Mouse (Mus musculus) gastrocnemius, postnatal 36 days (tissue): Measurements from ENCODE around the gene Vps26b. TPM values are rescaled to one million over a fixed set of nuclear protein-coding genes. Genes with fewer than 3 reads are reported as not detected.

Source experiments
- DNase-seq, 2 experiments: peaks; one replicate each; pipeline ENCODE4 v3.0.0; 2022
- intact Hi-C: fragments of 180-260 bp; cut with DNase I; formaldehyde crosslinking; loops from one replicate; pipeline ENCODE4 v1.15.1; 2025
- long read RNA-seq, 2 experiments: library from polyadenylated mRNA; stranded (forward); transcript quantifications; one replicate each; pipeline ENCODE4 v2.0.0; 2021
- total RNA-seq, 2 experiments: library from RNA; stranded (reverse); gene quantifications; 2 replicates each; pipeline ENCODE4 v1.2.3; 2021

Vps26b gene
- 10 to 100 TPM; 24.7 to 24.8 TPM for total RNA-seq
- long read RNA-seq, experiment 1, partial matches to known transcripts, result 0 of 6 reads
- long read RNA-seq, experiment 1, other reads (novel, unspliced or antisense), result 2 of 6 reads
- long read RNA-seq, experiment 2, transcript Vps26b-201 (6 exons, 3,575 nt), result major isoform, 14 of 18 reads
- long read RNA-seq, experiment 2, partial matches to known transcripts, result 1 of 18 reads
- long read RNA-seq, experiment 2, other reads (novel, unspliced or antisense), result 3 of 18 reads

DNA sequence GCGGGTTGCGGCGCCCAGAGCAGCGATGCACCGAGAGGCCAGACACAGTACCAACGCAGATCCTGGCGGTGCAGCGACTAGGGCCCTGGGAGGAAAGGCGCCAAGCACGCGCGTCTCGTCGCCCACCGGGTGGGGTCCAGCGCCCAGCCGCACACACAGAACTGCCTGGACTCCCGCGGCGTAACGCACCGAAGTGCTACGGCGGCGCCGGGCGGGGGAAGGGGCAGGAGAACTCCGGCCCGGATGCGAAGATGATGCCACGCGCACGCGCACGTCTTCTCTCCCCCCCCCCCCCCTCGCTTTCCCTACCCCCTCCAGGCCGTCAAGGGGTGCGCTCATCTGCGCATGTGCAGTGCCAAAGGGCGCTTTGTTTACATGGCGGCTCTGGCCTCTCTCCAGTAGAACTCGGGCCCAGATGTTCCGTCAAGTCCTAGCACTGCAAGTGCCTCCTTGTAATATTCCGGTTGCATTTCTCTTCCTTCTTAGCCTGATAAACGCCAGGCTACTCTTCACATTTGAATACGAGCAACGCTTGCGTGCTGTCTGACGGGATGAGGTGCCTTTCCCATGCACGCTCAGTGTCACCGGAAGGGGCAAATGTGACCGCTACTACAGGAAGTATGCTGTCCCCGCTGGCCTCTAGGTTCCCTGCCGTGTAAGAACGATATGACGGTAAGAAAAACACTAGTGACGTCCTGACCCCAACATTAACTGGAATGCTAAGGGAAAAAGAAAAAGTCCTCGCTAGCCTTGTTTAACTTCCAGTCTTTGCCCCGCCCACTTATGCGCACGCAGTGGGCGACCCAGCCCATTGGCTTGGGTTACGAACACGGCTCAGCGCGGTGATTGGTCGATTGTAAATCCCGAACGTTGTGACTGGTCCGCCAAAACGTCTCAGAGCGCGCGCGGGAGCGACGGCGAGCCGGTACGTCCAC lies at the start of gene Vps26b, which contains the start of gene Ncapd3:
TSS of gene Vps26b (minus strand) at position 238 of the 935 bp plus-strand sequence.
TSS of gene Ncapd3 (plus strand) at position 348 of the 935 bp plus-strand sequence.
- peak; percentile 93 to 94 for DNase-seq
- intact Hi-C loops, result no loop called here

DNA sequence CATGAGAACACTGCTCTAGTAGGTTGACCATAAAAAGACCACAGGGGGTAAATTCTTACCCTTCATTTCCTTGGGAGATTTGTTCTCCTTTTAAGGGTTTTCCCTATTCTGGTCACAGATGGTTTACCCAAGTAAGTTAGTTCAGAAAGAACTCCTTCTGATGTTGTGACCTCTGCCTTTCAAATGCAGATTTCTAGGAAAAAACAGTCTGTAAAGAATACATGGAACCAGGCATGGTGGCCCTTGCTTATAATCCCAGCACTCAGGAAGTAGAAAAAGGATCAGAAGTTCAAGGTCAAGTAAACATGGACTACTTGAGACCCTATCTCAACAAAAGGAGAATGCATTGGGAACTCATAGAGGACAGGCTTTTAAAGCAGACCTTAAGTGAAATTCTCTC lies 45.9 kb upstream of the Vps26b start:
- no peak for DNase-seq
- intact Hi-C loops, result no loop called here

DNA sequence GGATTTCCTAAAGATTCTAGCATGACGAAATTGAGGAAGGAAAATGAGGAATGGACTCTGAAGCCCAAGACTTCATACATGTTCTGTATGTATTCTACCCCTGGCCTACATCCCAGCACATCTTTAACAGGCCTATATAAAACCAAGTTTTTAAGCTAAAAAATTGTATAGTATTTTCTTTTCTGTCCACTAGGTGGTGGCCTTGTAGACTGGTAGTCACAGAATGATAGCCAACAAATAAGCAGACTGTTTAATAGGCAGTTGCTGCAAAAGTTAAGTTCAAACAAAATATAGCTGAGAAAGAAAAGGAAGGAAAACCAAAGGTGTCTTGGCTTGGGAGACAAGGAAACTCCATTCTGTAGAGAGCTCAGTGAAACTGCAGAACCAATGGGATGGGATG lies 44.8 kb upstream of the Vps26b start:
- DNase-seq, result no peak
- intact Hi-C loops, result no loop called here

DNA sequence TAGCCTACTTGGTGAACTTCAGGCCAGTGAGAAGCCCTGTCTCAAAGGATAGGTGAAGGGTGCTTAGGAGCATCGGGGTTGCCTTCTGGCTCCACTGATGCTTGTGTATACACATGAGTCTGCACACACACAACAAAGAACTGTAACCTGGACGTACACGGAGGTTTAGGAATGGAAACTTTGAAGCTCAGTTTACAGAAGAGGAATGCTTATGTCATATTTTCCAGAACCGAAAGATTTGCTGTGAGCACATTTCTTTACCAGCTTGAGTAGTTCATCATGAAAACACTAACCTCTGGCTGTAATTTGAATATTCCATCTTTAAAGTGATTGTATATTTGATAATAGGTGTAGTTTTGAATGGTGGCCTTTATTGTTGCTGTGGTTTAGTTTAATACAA lies 41.0 kb upstream of the Vps26b start:
- intact Hi-C loops, result no loop called here
- no peak for DNase-seq

DNA sequence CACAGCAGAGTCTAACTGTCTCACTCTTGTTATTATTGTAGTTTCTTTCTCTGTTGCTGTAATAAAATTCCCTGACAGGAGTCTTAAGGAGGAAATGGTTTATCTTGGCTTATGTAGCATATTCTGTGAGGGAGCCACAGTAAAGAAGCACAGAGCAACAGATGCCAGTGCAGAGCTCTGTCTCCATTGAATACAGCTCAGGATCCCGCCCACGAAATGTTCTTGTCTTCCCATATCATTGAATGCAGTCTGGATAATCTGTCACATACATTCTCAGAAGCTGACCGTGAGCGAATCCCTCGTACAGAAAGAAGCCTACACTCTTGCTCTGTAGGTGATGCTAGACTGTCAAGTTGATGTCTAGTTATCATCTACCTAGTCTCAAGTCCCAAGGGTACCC lies 28.5 kb upstream of the Vps26b start:
- intact Hi-C loops, result no loop called here
- no peak for DNase-seq

DNA sequence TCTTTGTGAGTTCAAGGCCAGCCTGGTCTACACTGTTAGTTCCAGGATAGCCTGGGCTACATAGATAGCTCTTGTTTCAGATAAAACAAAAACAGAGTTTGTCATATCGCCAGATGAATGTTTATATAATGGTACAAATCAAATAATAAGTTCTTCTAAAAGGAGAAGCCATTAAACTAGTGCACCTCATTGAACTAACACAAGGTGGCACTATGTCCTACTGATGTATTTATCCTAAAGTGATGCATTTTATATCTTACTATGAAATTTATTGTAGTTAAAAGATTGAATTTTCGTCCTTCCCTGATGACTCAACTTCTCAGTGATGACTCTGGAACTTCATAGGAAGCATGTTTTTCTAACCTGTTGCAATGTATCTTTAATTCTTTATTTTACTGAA lies 19.6 kb upstream of the Vps26b start:
- DNase-seq, result no peak
- intact Hi-C loops, result no loop called here

DNA sequence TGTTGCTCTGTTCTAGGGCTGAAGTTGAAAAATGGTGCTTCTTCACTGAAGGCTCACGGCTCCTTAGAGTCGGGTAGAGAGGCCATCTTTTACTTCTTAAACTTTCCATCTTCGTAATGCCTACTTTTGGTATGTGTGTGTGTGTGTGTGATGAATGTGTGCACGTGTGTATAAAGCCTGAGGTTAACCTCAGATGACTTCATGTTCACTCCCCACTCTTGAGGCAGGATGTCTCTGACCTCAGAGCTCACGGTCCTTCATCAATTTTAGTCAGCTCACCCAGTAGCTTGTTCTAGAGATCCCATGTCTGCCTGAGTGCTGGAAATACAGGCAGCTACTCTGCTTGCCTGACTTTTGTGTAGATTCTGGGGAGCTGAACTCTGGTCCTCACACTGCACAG lies 14.0 kb upstream of the Vps26b start:
- intact Hi-C loops, result no loop called here
- DNase-seq, result no peak

DNA sequence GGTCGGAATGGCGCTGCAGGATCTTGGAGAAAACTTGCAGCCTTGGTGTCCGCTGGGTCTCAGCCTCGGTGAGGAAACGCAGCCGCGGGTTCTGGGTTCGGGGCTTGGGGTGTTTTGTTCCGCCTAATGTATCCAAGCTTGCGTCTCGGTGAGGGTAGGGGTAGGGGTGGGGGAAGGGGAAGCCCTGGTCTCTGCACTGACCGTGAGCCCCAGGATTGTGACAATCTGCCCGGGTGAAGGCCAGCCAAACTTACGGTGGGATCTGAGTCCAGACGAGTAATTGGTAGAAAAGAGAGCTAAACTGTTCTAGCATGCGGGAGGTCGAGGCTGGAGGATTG lies 867 bp upstream of the Vps26b start:
- DNase-seq, result no peak
- intact Hi-C loops, result no loop called here

DNA sequence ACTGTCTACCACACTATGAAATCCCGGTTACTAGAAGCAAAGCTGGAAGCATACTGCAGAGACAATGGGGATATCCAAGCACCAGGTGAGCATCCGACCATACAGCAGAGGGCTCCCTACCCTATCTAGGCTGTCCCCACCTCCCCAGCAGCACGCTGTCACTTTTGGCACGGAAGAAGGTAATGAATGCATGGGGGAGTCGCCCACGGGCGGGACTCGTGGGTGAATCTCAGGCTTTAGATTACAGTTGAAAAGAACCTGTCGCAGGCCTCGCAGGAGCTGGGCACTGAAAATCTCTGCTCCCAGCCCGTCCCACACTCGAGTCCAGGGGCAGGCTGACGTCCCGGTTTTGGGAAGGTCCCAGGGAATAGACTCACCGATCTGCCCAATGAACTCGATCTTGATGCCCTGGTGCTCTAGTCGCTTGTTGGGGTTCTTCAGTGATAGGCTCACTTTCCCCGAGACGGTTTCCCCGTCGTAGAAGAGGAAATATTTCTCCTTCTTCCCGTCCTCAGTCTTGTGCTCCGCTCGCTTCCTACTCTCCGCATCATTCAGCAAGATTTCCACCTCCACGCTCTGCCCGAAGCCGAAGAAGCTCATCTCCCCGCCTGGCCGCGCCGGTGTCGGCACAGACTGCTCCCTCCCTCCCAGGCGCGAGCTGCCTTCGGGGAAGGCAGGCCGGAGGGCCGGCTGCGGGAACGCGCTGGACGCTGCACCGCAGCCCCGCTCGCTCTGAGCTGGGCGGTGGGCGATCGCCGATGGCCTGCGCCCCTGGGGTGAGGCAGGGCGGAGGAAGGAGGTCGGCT lies 640 bp downstream of the Vps26b start:
- intact Hi-C loops, result no loop called here
- peak; percentile 10 to 16 for DNase-seq

DNA sequence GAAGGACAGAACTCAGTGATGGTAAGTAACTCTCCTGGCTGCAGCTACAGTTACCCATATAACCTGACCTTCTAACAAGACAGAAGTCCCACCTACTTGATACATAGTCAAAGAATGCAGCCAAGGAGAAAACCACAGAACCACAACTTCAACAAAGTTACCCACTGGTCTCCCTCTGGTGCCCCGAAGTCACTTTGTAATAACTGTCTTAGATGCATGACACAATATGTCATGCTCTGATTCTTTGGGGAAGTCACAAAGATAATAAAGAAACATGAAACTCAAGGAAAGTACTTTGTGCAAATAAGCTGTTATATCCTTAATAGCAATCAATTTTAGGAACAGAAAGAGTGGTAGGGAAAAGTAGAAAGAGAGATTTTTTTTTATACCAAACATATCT lies 3.2 kb downstream of the Vps26b start:
- intact Hi-C loops, result no loop called here

DNA sequence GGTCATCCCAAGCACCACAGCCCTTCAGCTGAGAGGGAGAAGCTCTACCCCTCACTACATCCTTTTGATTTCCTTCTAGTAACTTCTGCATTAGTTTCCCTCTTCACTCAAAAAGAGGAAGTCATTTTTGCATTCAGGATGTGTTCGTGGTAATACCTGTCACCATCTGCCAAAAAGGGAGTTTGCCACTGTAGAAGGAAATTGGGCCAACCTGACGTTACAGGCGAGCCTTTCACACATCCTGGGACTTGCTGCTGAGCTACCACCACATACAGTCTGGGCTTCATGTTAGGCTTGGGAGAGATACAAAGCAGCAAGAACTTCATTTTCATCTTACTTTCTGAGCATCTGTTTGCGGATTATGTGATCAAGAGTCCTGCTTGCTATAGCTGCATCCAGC lies 6.2 kb downstream of the Vps26b start:
- intact Hi-C loops, result no loop called here

More for the DNA sequence above, 3.2 kb downstream of the Vps26b start:
- no peak for DNase-seq

DNA sequence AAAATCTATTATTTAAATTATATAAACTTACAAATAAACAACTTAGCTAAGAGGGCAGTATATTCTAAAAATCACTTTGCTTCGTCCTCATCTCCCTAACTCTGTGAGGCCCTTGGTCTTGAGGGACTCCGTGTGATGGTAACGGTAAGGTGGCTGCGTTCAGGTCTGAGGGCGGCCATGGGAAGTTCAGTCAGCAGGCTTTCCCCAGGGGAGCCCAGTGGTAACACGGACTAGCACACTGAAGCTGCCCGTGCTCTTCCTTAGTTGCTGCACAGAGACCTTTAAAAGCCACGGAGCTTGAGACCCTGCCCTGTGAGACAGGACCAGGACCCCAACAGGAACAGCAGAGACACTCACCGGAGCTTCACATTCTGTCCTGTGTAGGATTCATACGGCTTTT lies 10.9 kb downstream of the Vps26b start:
- no peak for DNase-seq
- intact Hi-C loops, result no loop called here

More for the DNA sequence above, 6.2 kb downstream of the Vps26b start:
- no peak for DNase-seq

DNA sequence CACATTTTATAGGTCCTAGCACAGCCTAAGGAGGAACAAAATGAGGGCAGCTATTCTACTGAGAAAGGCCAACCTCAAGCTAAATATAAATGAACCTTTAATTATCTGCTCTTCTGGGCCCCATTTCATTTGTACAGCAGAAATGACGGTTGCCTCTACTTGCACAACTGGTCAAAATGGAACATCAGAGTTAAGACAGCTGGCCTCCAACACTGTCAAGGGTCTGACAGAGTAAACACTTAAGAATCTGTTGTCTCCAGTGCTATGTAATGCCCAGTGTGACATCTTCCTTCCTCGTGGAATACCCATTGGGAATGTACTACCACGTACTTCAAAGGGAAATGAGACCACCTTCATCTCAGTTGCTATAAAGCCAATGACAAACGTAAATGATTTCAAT lies 18.3 kb downstream of the Vps26b start:
- DNase-seq, result no peak
- intact Hi-C loops, result no loop called here

DNA sequence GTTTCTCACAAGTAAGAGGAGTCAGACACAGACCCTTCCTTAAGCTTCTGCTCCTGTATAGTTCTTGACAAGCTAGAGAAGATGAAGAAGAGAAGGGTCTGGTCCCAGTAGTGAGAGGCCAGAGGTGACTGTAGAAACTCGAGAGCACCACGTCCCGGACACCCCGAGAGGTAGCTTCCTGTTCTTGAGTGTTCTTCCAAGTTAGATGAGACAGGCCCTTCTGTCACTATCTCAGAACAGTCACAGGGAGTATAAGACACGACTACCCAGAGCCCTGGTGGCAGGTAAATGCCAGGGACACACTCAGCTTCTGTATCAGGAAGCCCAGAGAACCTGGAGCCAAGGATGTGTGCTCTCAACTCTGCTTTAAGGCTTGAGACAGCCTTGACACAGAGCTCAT lies 20.6 kb downstream of the Vps26b start:
- intact Hi-C loops, result no loop called here

DNA sequence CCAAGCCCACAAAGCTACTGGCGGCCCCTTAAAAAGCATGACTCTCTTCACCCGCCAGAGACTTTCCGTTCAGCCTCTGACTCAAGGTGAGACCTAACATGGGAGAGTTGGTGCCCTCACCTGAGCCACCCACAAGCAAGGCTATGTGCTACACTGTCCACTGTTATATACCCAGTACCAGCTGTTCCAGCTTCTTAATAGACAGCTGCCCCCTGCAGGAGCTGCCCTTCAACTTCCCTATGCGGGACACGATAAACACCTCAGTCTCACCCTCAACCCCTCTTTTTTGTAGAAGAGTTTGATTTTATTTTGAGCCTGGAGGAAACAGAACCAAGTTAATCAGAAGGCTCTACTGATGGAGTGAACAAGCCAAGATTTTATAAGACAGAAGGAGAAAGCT lies 23.0 kb downstream of the Vps26b start:
- no peak for DNase-seq

More for the DNA sequence above, 20.6 kb downstream of the Vps26b start:
- no peak for DNase-seq

DNA sequence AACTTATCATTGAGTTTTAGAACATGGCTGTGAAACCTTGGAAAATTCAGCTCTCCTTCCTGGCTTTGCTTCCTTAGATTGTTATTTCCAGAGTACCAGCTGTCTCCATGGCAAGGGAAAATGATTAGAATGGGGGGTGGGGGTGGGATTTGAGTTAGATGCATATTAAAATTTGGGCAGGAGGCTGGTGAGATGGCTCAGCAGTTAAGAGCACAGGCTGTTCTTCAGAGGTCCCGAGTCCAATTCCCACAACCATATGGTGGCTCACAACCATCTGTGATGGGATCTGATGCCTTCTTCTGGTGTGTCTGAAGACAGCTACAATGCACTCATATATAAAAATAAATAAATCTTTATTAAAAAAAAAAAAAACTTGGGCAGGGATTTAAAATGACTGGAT lies 23.9 kb downstream of the Vps26b start:
- intact Hi-C loops, result no loop called here
- no peak for DNase-seq

More for the DNA sequence above, 23.0 kb downstream of the Vps26b start:
- intact Hi-C loops, result no loop called here

DNA sequence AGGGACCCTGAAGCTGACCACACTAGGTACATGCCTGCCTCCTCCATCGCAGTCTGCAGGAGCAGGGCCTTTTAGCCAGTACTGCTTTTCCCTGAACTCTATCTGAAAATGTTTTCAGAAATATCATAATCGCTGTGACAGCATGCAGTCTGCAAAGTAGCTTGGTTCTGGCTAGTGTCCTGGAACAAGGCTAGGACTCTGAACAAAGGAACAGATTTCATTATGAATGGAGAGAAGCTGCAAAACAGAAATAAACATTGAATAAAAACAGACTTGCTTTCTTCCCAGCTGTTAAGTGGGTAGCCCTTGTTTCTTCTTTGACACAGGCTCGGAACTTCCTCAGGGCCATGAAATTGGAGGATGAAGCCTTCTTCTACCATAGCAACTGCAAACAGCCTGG lies 24.6 kb downstream of the Vps26b start:
- intact Hi-C loops, result no loop called here

DNA sequence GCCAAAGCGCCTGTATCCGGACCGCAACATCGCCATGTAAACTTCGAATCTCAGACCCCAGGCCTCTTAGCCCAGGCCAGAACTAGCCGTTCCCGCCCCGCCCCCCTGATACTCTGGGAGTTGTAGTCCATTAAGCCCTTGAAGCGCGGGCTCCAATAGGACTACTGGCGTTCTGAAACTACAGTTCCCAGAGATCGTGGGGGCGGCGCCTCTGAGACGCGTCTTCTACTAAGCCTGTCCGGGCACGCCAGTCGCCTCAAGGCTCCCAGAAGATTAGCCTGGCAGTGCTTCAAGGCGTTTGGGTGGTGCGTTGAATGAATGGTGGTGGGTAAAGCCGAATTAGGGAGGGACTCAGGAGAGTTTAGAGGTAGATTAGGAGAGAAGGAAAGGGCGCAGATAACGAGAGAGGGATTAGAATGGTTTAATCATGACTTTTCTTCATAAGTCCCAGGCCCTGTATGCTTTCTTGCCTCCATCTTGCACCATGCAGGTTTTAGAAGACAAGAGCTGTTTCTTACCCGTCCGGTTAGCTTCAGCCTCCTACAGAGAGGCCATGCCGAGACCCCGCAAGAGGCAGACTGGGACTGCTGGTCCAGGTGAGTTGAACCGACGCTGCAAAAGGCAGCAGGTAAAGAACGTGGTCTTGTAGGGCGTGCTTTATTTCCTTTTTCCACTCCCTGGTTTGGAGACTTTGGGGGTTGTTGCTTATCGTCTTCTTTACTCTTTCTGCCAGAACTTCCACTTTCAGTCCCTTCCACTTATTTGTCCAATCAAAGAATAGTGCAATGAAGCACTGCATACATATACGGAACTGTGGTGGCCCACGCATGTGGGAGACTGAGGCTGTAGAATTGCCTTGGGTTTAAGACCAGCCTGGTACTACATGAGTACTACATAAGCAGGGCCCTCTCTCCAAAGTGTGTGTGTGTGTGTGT lies 30.1 kb downstream of the Vps26b start, which contains the start of the genes Acad8 and Thyn1:
TSS of gene Acad8 (minus strand) at position 106 of the 935 bp plus-strand sequence.
TSS of gene Thyn1 (plus strand) at position 250 of the 935 bp plus-strand sequence.
- peak; percentile 87 to 93 for DNase-seq
- intact Hi-C loops, result no loop called here

More for the DNA sequence above, 24.6 kb downstream of the Vps26b start:
- no peak for DNase-seq

DNA sequence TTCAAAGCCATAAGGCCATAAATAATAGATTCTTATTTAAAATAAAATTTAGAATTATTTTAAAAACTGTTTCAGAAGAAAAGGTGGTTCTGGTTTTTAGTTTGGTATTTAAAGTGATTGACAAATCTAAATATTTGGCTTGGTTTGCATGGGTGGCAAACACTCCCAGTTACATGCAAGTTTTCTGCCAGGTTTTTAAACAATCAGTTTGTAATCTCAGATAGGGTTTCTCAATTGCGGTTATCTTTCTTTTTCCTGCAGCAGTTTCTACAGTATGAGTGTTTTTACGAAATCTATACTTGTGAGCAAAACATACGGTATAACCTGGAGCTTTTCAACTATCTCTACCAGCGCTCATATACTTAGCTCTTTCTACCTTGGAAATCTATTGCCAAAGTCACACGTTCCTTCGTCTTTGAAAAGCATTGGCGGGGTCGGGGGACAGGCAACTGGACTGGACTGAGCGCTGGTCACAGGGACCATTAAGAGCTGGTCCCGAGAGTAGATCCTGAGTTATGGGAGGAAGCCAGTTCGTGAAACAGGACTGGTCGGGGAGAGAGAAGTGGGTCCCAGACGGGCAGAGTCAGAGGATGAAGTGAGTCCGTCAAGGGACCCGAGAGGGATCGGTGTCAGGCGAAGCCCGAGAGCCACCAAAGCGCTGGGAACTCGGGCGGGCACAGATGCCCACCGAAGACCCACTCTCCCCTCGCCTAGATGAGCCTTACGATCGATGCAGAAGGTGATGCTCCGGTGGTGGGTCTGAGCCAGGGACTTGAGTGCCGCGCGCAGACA lies 31.0 kb downstream of the Vps26b start:
- intact Hi-C loops, result no loop called here
- peak in 1 of 2 experiments; percentile 8 for DNase-seq
